Mouse (Mus musculus): ENCODE data around the gene Gm43951.

GRCm38 (mm10) chr11:72221278-72221677, 14.6 kb upstream of the Gm43951 start:
- TF ChIP-seq CTCF (IDR thresholded peaks at IDR 0.05; ENCODE audit: control insufficient read depth, insufficient read depth, insufficient replicate concordance, low read depth, low read length): peak; percentile 90
- no peak for TF ChIP-seq POLR2A (IDR thresholded peaks at IDR 0.05; ENCODE audit: control insufficient read depth, low read depth, low read length)
